Mouse (Mus musculus): ENCODE data around the gene Edem1. TPM values are rescaled to one million over a fixed set of nuclear protein-coding genes. Genes with fewer than 3 reads are reported as not detected.

The Edem1 gene
- polyA plus RNA-seq, 1 experiment from 2014 or later: 5.3 TPM

Other genes with a start within 250 kb of the Edem1 start
- gene Bhlhe40, start 168.0 kb upstream of the Edem1 start, polyA plus RNA-seq (2015; fragmentation: Nextera tagmentation; extraction: Ambion mirVana): 5.3 and 8.5 TPM in 2 replicates
- 112 and 117 TPM in 2 replicates for gene Arl8b, start 45.5 kb upstream of the Edem1 start, polyA plus RNA-seq (2015; fragmentation: Nextera tagmentation; extraction: Ambion mirVana)

All from neural tube, embryonic 15.5 days (tissue).